Mouse (Mus musculus): ENCODE measurements around the gene Gtpbp4.
"Not testable (repeated sequence)": the region's sequence is repeated elsewhere in the genome, so short reads cannot be mapped to it uniquely, and the experiment has no call there.

Gtpbp4 gene

DNA sequence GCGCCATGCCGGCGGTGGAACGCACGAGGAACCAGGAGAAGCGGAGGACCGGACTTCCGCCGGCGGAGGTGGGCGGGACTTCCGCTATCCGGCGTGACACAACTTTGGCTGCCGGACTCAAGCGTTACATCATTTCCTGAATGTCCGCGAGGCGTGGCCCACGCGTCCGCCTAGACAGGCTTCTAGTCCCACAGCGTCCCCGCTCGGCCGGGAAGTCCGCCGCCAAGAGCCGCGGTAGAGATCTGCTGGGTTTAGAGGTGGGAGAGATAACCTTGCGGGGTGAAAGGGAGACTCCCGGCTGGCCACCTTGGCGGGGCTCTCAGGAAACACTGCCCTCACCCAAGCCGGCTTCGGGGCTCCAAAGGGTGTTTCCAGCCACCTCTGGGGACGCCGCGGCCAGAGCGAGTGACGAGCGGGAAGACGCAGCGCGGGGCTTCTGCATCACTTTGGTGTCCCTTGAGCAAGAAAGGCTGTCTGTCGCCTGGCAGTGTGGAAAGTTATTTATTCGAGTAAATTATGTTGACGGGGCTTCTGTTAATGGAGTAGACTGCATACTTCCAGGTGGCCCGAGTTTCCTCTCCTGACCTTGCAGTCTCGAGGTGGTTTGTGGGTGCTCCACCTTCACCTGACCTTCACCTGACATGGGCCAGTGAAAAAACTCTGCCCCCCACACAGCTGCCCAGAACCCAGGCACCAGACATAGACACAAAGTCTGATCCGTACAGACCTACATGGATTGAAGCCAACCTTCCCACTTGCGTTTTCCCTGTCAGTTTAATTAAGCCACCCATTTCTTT is at the start of gene Gtpbp4:
Gene Gtpbp4, minus strand, starts transcription at position 94 of the 797 bp plus-strand sequence.
- peak; percentile 76 for DNase-seq (ENCODE audit: low spot score)

DNA sequence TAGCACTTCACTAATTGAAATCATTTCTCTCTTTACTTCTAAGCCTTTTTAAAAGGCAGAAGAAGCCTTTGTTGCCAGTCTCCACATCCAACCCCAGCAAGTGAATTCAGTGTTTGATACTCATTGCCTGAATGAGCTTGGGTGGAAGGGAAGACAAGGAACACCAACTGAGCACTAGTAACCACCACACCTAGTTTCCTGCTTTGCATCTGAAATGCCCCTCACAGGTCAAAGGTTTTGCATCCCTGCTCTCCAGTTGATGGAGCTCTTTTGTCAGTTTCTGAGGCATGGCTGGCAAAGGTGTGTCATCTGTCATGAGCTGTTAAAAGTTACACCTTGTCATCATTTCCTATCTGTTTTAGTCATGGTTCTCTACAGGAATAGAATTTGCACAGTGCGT is 48.8 kb upstream of the Gtpbp4 start:
- DNase-seq (ENCODE audit: low spot score), result no peak

DNA sequence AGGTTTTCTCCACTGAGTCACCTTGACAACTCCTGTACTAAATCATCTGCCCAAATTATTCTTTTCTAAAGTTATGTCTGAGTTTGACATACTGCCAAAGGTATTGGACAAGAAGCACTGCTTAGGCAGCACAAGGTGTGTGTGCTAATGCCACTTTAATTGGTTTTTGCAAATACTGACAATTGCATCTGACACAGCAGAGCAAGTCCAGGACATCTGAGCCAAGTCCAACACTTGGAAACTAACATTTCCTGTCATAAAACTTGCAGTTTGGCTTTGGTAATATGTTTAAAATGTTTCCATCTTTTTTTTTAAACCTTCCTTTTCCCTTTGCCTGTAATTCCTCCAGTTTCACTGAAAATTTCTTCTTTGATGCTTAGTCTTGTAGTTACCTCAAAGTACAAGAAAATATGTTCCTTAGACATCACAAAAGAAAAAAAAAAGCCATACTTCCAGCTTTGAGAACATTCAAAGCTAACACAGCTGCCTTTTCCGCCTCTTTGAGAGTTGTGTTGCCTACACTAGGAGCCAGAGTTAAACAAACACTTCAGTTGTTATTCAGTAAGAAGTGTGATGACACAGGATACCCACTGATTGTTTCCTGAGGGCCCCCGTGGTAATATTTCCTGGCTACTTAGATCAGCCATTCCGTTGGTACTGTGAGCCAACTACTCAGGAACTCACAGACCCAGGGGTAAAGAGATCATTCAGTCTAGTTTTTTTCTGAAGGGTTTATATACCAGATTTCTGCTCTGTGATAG is 47.6 kb upstream of the Gtpbp4 start:
- no peak for DNase-seq (ENCODE audit: low spot score)

DNA sequence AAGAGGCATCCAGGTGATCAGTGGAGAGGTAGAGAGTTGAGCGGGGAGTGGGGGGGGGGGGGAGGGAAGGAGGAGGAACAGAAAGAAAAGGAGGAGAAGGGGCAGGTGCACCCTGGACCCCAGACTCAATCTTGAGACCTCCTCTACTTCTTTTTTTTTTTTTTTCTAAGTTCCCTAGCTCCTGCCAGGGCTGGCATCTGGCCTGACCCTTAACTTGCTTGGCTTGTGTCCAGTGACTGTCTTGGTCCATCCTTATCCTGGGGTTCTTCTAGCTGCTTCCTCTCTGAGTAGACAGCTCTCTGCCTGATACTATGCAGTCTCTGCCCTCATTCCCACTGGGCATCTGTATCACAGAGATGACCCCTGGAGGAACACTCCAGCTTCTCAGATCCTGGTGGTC is 44.7 kb upstream of the Gtpbp4 start:
- DNase-seq (ENCODE audit: low spot score), result no peak

DNA sequence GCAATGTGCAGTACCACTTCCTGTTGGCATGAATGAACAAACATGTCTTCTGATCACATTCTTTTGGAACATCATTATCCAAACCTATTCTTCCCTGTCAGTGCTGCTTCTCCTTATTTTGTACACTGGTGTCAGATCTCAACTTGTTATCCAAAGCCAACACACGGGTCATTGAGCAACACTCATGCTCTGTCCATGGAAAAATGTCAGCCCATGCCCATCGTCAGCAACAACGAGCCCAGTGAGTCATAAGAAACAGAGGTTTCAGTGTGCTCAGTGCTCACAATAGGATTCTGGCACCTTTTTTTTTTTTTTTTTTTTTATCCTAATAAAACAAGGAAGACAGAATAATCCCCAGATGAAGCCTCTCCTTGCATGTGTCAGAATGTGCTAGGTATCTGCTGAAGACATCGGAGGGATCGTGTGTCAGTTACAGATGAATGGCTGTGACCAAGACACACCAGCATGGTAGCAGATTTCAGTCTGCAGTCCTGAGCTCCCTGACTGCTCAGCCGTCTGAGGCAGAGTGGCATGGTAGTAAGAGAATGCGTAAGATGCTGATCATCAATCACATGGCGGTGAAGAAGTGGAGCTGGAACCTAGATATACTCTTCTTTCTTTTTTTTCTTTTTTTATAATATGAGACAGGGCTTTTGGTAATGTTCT is 36.2 kb upstream of the Gtpbp4 start:
- DNase-seq (ENCODE audit: low spot score), result no peak

DNA sequence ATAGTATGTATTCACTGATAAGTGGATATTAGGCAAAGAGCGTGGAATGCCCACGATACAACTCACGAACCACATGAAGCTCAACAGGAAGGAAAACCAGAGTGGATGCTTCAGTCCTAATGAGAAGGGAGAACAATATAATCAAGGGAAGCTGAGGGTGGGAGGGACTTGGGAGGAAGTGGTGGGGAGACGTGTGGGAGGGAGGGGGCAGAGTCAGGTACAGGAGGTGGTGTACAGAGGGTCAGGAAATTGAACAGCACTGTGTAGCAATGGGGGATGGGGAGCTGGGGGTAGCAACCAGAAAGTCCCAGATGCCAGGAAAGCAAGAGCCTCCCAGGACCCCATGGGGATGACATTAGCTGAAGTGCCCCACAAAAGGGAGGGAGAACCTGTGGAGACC is 34.5 kb upstream of the Gtpbp4 start:
- DNase-seq (ENCODE audit: low spot score), result no peak

DNA sequence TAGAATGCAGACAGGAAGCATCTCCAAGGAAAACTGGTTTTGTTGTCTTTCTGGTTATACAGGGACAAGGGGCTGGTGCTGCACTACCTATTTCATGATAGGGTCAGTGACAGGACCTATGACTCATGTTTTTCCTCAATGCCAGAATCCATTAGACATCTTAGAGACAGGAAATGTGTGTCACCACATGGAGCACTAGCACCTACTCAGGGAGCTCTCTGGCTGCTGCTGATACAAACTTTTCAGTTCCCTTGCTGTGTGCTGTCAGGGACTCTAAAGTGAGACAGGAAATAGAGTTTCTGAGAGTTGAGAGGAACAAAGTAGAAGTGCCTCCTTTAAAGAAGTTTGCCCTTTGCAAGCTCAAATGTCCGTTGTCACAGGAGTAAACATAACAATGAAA is 31.4 kb upstream of the Gtpbp4 start:
- DNase-seq (ENCODE audit: low spot score), result no peak

DNA sequence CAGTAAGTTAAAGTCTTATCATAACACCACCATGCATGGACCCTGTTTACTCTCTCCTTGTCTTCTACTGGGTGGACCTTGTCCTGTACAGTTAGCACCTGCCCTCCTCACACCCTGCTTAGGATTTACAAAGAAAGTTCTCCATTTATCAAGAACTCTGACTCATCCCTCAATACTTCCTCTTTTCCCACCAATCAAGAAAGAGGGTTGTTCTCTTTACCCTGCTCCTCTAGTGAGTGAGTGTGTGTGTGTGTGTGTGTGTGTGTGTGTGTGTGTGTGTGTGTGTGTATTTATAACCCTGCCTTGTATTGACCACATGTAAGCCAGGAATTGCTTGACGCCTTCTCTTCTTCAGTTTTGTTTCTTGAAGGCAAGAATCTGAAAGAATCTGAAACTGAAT is 26.7 kb upstream of the Gtpbp4 start:
- DNase-seq (ENCODE audit: low spot score), result no peak

DNA sequence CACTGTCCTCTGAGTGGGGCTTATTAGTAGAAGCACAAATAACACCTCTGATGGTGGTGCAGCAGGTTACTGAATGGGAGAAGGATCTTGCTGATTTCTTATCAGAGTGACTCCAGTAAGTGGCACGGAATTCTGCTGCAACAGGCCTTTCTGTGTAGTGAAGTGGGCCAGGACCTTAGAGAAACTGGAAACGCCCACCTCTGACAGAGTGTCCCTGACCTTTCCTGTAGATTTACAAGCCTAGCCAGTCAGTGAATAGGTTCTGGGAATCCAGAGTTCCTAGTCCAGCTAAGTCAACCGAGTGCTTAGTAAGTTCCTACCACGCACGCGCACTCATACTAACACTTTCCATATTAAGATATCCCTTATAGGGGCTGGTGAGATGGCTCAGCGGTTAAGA is 25.7 kb upstream of the Gtpbp4 start:
- DNase-seq (ENCODE audit: low spot score), result no peak

DNA sequence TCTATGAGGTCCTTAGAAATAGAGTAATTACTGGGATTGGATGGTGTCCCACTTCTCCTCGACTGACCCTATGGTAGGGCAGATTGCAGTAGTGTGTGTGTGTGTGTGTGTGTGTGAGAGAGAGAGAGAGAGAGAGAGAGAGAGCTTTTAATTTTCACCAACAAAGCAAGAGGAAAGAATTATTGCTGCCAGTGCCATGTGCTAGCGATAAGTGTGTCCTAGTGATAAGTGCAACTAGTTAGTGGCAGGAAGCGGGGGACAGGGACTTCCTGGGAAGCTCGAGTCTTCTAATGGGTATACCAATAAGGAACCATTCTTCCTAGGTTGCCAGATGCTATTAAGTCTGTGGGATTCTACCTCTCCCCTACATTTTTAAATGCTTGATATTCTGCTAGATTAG is 23.8 kb upstream of the Gtpbp4 start:
- DNase-seq (ENCODE audit: low spot score), result no peak

DNA sequence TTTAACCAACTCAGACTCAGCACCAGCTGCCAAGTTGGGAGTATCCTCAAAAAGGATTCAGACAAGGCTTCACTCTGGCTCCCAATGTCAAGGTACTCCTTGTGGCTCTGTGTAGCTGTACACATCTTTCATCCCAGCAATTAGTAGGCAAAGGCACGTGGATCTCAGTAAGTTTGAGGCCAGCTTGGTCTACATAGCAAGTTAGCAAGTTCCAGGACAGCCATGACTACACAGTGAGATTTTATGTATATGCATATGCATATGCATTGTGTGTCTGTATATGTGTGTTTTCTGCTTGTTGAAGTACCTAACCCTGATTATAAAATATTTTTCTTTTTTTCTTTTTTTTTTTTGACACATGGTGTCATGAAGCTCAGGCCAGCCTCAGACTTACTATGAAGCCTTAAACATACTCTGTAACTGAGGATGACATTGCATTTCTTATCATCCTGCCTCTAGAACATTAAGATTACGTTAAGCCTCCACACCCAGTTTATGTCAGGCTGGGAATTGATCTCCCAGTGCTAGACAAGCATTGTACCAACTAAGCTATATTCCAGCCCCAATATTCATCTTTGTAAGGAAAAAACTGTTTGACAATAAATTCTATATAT is 23.2 kb upstream of the Gtpbp4 start:
- no peak for DNase-seq (ENCODE audit: low spot score)

DNA sequence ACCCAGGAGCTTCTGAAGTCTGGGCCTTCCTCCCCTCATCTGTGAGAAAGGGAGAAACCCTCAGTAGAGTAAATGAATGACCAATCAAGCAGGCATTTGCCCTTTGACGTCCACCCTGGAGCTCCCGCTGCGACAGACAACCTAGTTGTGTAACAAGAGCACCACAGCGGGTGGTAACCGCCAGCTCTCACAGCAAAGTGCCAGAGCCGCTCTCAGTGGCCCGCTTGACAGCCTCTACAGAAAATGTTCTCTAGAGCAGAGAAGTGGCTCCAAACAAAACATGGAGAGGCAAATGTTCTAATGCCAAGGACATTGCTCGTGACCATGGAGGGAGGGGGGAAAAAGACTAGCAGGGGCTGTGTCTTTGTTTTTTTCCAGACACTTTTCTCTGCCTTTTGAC is 21.3 kb upstream of the Gtpbp4 start:
- no peak for DNase-seq (ENCODE audit: low spot score)

DNA sequence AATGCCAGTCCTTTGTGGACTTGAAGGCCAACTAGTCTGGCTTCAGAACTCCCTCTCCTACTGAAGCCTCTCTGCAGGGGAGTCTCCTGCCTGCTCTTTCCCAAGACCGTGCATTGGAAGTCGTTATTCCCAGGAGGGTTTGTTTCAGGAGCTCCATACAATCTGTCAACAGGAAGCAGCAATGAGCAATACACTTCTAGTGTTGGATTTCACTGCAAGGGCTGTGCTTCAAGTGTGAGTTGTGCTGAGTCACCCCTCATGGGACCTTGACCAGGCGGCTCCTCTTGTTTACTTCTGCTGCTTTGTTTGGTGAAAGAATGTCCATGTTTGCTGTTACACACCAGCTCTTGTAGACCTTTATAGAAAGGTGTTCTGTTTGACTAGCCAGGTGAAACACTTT is 18.5 kb upstream of the Gtpbp4 start:
- no peak for DNase-seq (ENCODE audit: low spot score)

DNA sequence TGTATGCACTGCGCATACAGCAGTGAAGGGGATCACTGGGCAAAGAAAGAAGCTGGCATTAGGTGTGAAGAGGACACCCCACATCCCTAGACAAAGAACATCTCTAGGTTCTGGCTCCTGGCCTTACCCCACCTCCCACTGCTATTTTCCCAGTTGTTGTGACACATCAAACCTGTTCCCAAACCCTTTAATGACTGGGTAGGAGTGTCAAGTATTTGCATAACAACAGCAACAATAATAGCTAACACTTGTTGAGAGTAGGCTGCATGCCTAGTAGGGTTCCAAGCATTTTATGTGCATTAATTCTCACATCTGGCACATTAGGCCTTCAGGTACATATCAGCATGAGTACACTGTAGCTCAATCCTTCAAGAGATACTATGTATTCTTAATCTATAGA is 17.6 kb upstream of the Gtpbp4 start:
- no peak for DNase-seq (ENCODE audit: low spot score)

DNA sequence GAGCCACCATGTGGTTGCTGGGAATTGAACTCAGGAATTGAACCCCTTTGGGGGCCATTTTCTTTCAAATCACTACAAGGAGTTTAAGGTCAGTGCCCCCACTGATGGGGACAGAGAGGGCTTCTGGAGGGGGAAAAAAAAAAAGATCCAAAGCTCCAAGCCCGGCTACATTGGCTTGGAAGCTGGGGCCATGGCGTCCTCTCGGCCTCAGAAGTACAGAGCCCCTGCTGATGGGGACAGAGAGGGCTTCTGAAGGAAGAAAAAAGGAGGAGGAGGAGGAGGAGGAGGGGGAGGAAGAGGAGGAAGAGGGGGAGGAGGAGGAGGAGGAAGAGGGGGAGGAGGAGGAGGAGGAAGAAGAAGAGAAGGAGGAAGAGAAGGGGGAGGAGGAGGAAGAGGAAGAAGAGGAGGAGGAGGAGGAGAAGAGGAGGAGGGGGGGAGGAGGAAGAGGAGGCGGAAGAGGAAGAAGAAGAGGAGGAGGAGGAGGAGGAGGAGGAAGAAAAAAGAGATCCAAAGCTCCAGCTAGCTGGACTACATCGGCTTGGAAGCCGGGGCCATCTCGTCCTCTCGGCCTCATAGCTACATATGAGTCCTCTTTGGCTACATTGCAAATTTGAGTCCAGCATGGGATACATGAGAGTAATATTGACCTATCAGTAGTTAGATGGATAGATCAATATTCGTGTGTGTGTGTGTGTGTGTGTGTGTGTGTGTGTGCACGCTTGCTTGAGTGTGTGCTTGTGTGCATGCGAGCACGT is 15.9 kb upstream of the Gtpbp4 start:
- no peak for DNase-seq (ENCODE audit: low spot score)

DNA sequence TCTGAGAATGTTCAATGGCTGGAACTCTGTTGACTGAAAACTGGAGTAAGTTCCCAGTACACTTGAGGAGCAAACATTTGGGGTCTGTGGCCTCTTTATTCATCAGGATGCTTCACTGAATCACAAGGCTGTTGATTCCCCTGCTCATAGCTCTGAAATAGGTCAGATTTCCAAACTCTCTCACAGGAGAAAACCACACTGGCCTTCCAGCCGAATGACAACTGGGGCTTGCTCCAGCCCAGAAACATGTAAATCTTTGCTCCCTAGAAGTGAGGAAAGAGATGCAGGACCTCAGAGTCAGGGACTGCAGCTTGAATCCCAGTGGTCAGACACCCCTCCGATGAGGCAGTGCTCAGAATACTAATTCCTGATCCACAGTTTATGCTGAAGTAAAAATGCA is 7.4 kb upstream of the Gtpbp4 start:
- DNase-seq (ENCODE audit: low spot score), result no peak

DNA sequence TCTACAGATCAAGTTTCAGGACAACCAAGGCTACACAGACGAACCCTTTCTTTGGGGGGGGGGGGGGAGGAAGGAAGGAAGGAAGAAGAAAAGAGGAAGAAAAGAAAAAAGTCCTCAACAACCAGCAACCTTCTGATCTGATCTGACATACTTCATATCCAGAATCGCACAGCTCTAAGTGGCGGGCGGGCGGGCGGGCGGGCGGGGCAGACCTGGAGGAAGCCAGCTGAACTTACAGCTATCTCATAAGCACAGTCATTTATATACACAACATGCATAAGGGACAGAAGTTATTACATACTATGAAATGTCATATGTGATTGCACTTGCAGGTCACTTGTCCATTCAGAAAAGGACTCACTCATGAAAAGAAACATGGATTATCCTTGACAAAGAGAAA is 3.6 kb upstream of the Gtpbp4 start:
- DNase-seq (ENCODE audit: low spot score), result no peak

DNA sequence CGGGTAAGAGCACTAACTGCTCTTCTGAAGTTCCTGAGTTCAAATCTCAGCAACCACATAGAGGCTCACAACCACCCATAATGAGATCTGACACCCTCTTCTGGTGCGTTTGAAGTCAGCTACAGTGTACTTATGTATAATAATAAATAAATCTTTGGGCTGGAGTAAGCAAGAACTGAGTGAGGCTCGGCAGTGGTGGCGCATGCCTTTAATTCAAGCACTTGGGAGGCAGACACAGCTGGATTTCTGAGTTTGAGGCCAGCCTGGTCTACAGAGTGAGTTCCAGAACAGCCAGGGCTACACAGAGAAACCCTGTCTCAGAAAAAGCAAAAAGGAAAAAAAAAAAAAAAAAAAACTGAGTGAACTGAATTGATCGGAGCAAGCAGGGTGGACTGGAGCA is 1.3 kb upstream of the Gtpbp4 start:
- not testable (repeated sequence) for DNase-seq (ENCODE audit: low spot score)

DNA sequence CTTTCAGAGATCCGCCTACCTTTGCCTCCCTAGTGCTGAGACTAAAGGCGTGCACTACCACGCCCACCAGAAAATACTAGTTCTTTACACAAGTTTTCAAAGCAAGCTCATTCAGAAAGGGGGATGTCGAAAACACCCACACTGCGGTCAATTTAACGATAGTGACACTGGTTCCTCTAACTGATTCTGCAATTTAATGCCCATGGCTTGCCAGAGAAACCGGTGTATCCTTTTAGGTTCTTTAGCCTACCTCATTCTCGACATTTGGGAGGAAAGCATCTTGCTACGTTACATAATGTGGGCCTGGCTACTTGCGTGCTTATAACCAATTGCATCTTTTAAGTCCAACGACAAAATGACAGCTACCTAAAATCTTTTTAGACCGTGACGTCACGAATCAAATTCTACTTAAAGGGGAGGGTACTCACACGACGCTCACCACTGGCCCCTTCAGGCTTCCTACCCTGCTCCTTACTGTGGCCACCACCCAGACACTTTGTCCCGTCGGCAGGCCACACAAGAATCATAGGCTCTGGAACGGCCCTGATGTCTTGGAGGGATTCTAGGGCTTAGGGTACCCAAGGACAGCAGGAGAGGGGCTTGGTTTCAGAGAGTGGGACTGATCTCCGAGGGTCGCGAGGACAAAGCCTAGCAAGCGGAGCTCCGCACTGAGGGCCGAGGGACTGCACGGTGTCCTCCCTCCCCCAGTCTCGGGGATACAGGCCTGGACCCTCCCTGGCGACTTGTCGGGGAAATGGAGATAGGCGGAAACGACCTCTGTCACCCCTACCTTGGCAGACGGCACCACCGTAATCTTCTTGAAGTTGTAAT is 509 bp downstream of the Gtpbp4 start:
- no peak for DNase-seq (ENCODE audit: low spot score)

DNA sequence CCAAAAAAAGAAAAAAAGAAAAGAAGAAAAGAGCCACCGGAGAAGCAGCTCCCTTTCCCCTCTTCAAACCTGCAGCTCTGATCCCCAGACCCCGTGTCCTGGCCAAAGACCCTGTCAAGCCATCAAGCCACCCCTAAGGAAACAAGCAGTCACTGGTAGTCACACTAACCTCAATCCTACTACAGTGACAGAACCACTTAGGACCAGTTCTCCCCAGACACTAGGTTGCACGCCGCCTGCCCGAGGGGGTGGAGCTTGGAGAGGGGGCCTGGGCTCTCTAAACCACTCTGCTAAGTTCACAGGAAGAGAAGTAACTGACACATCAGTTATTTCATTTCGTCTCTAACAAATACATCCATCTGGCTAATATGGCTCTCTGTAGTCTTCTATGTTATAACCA is 3.7 kb downstream of the Gtpbp4 start:
- DNase-seq (ENCODE audit: low spot score), result no peak

DNA sequence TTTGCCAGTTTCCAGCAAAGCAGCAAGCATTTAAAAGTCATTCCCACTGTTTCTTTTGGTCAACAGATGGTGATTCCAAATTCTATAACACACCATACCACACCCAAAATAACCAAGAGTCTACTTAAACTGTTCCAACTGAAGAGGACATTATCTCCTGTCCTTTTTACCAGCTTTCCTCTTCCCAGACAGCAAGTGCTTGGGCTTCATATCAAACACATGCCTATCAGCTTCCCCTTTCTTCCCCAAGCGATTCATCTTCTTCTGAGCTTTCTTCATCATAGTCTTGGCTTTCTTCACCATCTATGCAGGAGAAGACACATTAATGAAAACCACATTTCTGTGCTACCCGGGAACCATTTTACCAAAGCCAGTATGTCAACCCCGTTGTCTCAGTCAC is 22.9 kb downstream of the Gtpbp4 start:
- no peak for DNase-seq (ENCODE audit: low spot score)
